Mouse (Mus musculus): ENCODE data around the gene Supt3.

Supt3 gene

GRCm38 (mm10) chr17:44776738-44777270 lies at the start of gene Supt3:
Supt3 (plus strand) TSS chr17:44777152.
- DNase-seq (ENCODE audit: low spot score) = peak; percentile 96

- no peak for DNase-seq (ENCODE audit: low spot score)
Measured at GRCm38 (mm10) chr17:44727675-44728074, 49.3 kb upstream of the Supt3 start.

GRCm38 (mm10) chr17:44728464-44728863 lies 48.5 kb upstream of the Supt3 start:
- no peak for DNase-seq (ENCODE audit: low spot score)

- no peak for DNase-seq (ENCODE audit: low spot score)
Measured at GRCm38 (mm10) chr17:44733544-44734310, 43.2 kb upstream of the Supt3 start.

DNA sequence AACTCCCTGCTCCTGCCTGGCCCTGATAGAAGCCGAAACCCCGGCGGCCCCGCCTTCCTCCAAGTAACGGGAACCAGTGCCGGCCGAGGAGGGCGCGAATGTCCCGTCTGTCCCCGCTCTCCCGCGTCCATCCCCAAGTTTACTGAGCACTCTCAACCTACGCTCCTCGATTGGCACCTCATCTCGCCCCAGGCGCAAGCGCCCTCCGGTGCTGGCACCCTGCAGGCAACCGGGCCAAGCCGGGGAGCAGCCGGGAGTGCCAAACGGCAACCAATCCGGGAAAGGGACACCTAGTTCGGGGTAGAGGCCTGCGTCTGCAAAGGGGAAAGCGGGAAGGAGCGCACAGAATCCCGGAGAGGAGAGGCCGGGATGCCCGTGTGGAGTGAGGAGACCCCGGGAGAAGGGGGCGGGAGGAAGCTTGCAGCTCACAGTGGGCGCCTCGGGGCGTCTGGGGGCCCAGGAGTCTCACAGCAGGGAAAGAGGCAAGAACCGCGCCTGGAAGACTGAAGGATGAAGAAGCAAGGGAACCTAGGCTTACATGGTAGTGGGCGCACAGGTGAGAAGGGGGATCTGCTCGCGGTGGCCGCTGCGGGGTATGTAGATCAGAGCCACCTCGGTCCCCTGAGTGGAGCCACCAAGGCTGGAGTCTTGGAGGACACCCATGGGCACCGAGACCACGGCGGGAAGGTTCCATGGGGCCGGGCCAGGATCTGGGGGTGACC lies 42.3 kb upstream of the Supt3 start:
- peak; percentile 14 for DNase-seq (ENCODE audit: low spot score)

- DNase-seq (ENCODE audit: low spot score) = peak; percentile 22
Measured at GRCm38 (mm10) chr17:44735223-44735990, 41.5 kb upstream of the Supt3 start.

DNA sequence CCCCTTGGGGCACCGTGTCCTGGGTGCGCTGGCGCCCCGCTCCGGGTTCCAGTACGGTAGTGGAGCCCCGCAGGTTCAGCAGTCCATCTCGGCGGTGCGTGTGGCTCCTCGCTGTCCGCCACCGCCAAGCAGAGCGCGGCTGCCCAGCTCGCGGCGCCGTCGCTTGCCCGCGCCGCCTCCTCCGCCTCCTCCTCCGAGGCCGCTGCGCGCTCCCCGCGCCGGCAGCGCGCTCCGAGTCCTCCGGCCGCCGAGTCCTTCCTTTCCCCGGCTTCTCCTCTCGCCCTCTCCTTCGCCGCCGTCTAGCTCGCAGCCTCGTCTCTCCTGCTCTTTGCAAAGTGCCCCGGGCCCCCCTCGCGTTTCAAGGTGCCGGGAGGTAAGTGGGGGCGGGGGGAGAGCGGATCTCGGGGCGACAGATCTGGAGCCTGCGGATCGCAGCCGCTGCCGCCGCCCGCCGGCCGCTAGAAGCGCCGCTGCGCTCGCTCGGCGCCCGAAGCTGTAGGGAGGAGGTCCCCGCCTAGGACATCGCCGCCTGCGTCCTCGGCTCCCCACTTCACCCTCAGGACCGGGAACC lies 40.9 kb upstream of the Supt3 start:
- DNase-seq (ENCODE audit: low spot score) = peak; percentile 63

DNA sequence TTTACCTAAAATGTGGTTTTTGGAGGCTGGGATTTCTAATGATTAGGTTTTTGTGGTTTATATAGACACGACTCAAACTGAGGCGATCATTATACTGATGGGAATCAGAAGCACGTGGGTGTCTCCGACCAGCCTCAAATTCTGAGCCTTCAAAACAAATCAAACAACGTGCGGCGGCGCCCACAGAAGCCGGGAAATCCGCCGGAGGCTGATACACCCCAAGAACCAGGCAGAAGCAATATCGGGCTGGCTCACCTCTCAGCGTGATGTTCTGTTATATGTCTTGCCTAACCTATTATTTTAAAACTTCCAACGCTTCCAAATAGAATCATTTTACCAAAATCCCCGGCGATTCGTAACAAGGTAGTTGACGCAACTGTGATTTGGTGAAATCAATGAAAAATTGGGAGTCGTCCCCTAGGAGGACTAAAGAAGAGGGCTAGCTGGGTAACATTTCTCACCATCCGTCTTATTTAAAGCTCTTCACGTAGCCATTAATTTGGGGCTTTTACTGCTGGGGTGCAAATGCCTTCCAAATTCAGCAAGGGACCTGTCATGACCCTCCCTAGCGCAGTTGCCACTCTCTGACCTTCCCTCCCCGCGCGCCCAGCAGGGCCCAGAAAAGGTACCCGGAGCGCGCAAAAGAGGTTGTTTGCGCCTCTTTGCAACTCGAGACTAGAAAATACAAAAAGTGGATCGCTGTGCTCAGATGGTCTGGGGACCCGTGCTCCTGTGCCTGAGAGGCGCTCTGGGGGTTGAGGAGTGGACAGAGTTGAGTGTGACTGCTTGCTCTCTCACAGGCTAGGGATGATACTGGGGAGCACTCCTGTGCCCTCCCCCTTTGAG lies 39.5 kb upstream of the Supt3 start:
- DNase-seq (ENCODE audit: low spot score) = no peak

- DNase-seq (ENCODE audit: low spot score) = no peak
Measured at GRCm38 (mm10) chr17:44738121-44738637, 38.8 kb upstream of the Supt3 start.

- no peak for DNase-seq (ENCODE audit: low spot score)
Measured at GRCm38 (mm10) chr17:44742246-44742645, 34.7 kb upstream of the Supt3 start.

- no peak for DNase-seq (ENCODE audit: low spot score)
Measured at GRCm38 (mm10) chr17:44743780-44744179, 33.2 kb upstream of the Supt3 start.

GRCm38 (mm10) chr17:44745378-44745777 lies 31.6 kb upstream of the Supt3 start:
- DNase-seq (ENCODE audit: low spot score) = no peak

DNA sequence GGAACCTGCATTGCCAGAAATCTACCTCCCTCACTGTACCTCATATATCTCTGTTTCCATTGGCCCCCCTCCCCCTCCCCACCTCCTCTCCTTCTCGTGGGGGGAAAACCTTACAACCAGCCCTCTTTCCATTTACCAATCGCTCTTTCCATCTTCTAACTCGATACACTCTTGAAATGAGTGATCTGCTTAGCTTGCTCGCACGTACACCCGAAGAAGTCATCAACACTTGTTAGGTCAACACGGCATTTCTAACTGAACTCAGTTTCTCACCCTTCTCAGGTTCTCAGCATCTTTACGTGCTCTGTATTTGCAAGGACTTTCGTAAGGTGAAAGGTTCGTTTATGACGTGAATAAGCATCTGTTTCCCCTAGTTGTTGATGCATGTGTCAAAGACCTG lies 10.6 kb upstream of the Supt3 start:
- no peak for DNase-seq (ENCODE audit: low spot score)

DNA sequence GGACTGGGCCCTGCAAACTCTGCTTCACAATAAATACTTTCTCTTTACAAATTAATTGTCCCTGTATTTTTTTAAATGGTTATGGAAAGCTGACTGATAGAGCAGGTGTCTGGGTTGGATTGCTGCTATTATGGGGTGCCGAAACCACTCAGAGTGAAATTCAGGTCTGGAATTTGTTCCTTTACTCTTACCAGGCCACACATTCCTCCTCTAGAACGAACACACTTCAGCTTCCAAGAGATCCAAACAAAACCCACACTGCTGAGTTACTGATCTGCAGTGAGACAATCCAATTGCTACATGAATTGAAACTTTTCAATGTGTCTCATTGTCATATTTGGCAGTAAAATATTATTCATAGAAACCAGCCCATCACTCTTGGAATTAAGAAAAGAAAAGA lies 10.0 kb upstream of the Supt3 start:
- no peak for DNase-seq (ENCODE audit: low spot score)

GRCm38 (mm10) chr17:44767375-44767774 lies 9.6 kb upstream of the Supt3 start:
- DNase-seq (ENCODE audit: low spot score) = no peak

GRCm38 (mm10) chr17:44768522-44768921 lies 8.4 kb upstream of the Supt3 start:
- no peak for DNase-seq (ENCODE audit: low spot score)

DNA sequence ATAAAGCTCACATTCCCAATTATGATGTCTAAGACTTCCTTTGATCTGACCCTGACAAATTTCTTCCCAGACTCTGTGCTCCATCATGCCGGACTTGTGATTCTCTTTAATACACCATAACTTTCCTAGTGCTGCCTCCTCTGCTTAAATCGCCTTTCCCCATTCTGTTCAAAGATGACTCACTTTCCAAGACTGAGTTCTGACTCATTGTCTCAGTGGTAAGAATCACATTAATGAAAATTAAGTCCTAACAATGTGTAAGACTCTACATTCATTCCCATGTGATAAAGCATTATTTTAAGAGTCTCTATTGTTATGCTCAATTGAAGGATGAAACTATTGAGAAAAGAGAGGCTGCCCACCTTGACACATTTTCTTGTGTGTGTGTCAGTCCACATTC lies 6.1 kb upstream of the Supt3 start:
- DNase-seq (ENCODE audit: low spot score) = no peak

- DNase-seq (ENCODE audit: low spot score) = no peak
Measured at GRCm38 (mm10) chr17:44772576-44772975, 4.4 kb upstream of the Supt3 start.

DNA sequence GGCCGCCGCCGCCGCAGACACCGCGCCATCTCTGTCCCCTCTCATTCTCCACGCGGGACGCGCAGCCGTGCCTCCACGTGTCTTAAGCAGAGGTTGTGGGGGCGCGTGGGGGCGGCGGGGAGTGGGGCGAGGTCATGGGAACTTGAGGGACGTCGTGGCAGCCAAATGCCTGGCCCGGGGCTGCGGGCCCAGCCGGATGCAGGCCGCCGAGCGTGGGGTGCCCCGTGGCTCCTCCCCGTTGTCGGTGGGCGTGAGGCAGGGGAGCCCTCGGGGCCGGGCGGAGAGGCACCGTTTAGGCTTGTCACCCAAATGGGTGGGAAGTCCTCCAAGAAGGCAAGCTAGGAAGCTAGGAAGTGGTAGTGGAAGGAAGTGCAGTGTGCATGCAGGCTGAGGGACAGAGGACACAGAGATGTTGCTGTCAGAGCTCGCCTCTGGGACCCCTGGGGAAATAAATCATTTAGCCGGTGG lies 419 bp downstream of the Supt3 start:
- peak; percentile 65 for DNase-seq (ENCODE audit: low spot score)

DNA sequence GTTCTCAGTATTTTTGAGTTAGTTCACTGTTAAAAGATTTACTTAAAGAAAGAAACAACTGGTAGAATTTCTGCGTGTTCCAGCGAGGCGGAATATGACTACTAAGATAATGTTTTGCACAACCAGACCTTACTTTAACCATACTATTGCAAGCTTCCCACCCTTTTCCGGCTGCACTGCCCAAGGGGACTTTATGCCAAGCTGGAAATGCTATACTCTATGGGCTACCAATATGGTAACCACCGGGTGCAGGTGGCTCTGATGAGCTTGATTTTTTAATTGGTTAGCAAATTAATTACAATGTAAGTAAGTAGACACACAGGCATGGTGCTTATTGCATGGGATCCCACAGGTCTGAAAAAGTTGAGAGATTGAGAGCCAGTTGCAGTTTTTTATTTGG lies 1.2 kb downstream of the Supt3 start:
- no peak for DNase-seq (ENCODE audit: low spot score)

DNA sequence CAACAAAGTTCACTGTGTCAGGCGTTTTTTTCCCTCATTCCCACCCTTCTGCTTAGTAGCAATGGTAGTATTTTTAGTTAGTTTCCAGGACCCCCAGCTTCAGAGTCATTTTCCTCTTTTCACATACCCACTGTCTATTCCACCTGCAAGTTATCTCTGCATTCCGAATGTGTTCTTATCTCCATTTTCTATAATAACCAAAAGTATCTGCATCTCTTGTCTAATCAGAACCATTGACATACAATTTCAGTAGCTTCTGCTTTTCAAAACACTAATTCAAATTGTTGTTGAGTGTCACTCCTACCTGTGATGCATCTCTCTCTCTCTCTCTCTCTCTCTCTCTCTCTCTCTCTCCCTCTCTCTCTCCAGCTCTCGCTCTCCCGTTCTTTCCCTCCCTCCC lies 3.4 kb downstream of the Supt3 start:
- DNase-seq (ENCODE audit: low spot score) = no peak
